19 mouse cellular contexts compared by ENCODE assay signal in genomic region chr4:43634621-43635374, GRCm38 (mm10). TPM values are rescaled to one million over a fixed set of nuclear protein-coding genes. Genes with fewer than 3 reads are reported as not detected.
A peak's percentile ranks its signal among the peaks of the same experiment; 100 is the strongest.
DNase-seq lines count a peak whose midpoint lies in the region; ATAC-seq lines count a peak whose summit lies in the region.
"Had no signal": no experiment of that assay in that cellular context is flagged by ENCODE, and none has a peak within 500 bp of the region (broad histone marks: within the 10 kb centered on the region; RNA-seq: fewer than 3 reads in every experiment).

No protein-coding gene starts in this region.

- no peaks in the 10 kb centered on the region for H3K27me3 ChIP-seq in intestine, embryonic 14.5 days (replicated peaks; ENCODE audit: control insufficient read depth, insufficient read depth, low read length)
- H3K27me3 ChIP-seq in intestine, embryonic 16.5 days (replicated peaks; ENCODE audit: control insufficient read depth, insufficient read depth, low read length): 0 out of 2 replicates have a peak, but pooled peaks cover 3% of the 10 kb centered on the region
- H3K27me3 ChIP-seq in neural tube, embryonic 14.5 days (ENCODE audit: control insufficient read depth, insufficient read depth, low read length): no peaks in the 10 kb centered on the region
- H3K27me3 ChIP-seq: midbrain, embryonic 15.5 days had no signal

- no peak overlapping the region for H3K27ac ChIP-seq in intestine, embryonic 14.5 days (ENCODE audit: low read depth)
- H3K27ac ChIP-seq in intestine, embryonic 16.5 days (ENCODE audit: low read length): no peak overlapping the region
- no peak overlapping the region for H3K27ac ChIP-seq in neural tube, embryonic 14.5 days (ENCODE audit: low read depth, low read length)
- H3K27ac ChIP-seq: embryonic facial prominence, embryonic 12.5 days; liver, embryonic 13.5 days; macrophage; midbrain, embryonic 15.5 days had no signal

- no peaks in the 10 kb centered on the region for H3K36me3 ChIP-seq in intestine, embryonic 14.5 days (ENCODE audit: control insufficient read depth, insufficient read depth, low read length)
- H3K36me3 ChIP-seq in intestine, embryonic 16.5 days (ENCODE audit: control insufficient read depth, insufficient read depth, low read length): no peaks in the 10 kb centered on the region
- H3K36me3 ChIP-seq in neural tube, embryonic 14.5 days (ENCODE audit: control insufficient read depth, insufficient read depth, low read length): no peaks in the 10 kb centered on the region
- H3K36me3 ChIP-seq: embryonic facial prominence, embryonic 12.5 days; liver, embryonic 13.5 days; midbrain, embryonic 15.5 days had no signal

- no peak overlapping the region for H3K4me3 ChIP-seq in intestine, embryonic 14.5 days (ENCODE audit: low read depth, low read length)
- H3K4me3 ChIP-seq in intestine, embryonic 16.5 days (ENCODE audit: low read length): no peak overlapping the region
- no peak overlapping the region for H3K4me3 ChIP-seq in neural tube, embryonic 14.5 days (ENCODE audit: low read depth, low read length)
- H3K4me3 ChIP-seq: embryonic facial prominence, embryonic 12.5 days; liver, embryonic 13.5 days; midbrain, embryonic 15.5 days had no signal

- no peak for ATAC-seq in intestine, embryonic 14.5 days (replicated peaks; ENCODE audit: low FRiP score, low TSS enrichment, low read depth)
- no peak for ATAC-seq in intestine, embryonic 16.5 days
- ATAC-seq in neural tube, embryonic 14.5 days (ENCODE audit: low read depth): no peak
- ATAC-seq: hindbrain, embryonic 16.5 days; midbrain, embryonic 15.5 days had no signal

- H3K9ac ChIP-seq in intestine, embryonic 14.5 days (ENCODE audit: low read length): no peak overlapping the region
- no peak overlapping the region for H3K9ac ChIP-seq in intestine, embryonic 16.5 days (ENCODE audit: low read depth, low read length)
- no peak overlapping the region for H3K9ac ChIP-seq in neural tube, embryonic 14.5 days (replicated peaks; ENCODE audit: low read depth, low read length)
- H3K9ac ChIP-seq: embryonic facial prominence, embryonic 12.5 days; liver, embryonic 13.5 days; midbrain, embryonic 15.5 days had no signal

- 92% methylated on average over 7 of the region's 7 CpGs for WGBS in intestine, embryonic 14.5 days
- 90% methylated on average over 7 of the region's 7 CpGs for WGBS in intestine, embryonic 16.5 days
- WGBS in neural tube, embryonic 14.5 days: 89% methylated on average over 7 of the region's 7 CpGs

- H3K9me3 ChIP-seq in intestine, embryonic 14.5 days (ENCODE audit: control insufficient read depth, low read length): no peaks in the 10 kb centered on the region
- no peaks in the 10 kb centered on the region for H3K9me3 ChIP-seq in intestine, embryonic 16.5 days (ENCODE audit: control insufficient read depth, low read length)
- H3K9me3 ChIP-seq in neural tube, embryonic 14.5 days (ENCODE audit: control insufficient read depth, low read length): no peaks in the 10 kb centered on the region
- H3K9me3 ChIP-seq: embryonic facial prominence, embryonic 12.5 days; liver, embryonic 13.5 days; midbrain, embryonic 15.5 days had no signal

- peak; percentile 1 for DNase-seq in embryo, embryonic 10 days (ENCODE audit: low spot score)
- DNase-seq in embryo, embryonic 11 days: no peak
- peak; percentile 34 for DNase-seq in intestine, embryonic 14.5 days (ENCODE audit: low spot score)
- peak; percentile 1 for DNase-seq in right cerebral cortex, postnatal 25 days
- DNase-seq in right cerebral cortex, postnatal 4 days: no peak
- no peak for DNase-seq in thymus, postnatal 25 days
- DNase-seq: adrenal gland, postnatal 36 days; gastrocnemius, postnatal 25 days; kidney, adult 8-10 months; layer of hippocampus, postnatal 36 days; liver, embryonic 13.5 days; retina, postnatal 1 day had no signal

- peaks cover 24% of the 10 kb centered on the region for H3K4me1 ChIP-seq in intestine, embryonic 14.5 days (replicated peaks; ENCODE audit: control insufficient read depth, insufficient read depth, low read length)
- peaks cover 9% of the 10 kb centered on the region for H3K4me1 ChIP-seq in intestine, embryonic 16.5 days (ENCODE audit: control insufficient read depth, insufficient read depth, low read length)
- peaks cover 29% of the 10 kb centered on the region for H3K4me1 ChIP-seq in neural tube, embryonic 14.5 days (ENCODE audit: control insufficient read depth, insufficient read depth, low read length)

- no peak overlapping the region for H3K4me2 ChIP-seq in intestine, embryonic 14.5 days (ENCODE audit: low read length)
- H3K4me2 ChIP-seq in intestine, embryonic 16.5 days (ENCODE audit: low read depth, low read length): no peak overlapping the region
- H3K4me2 ChIP-seq in neural tube, embryonic 14.5 days (ENCODE audit: low read depth, low read length): peak overlapping the region; percentile 11; the same call in 1 of the 2 replicates
- H3K4me2 ChIP-seq: embryonic facial prominence, embryonic 12.5 days; liver, embryonic 13.5 days; midbrain, embryonic 15.5 days had no signal

RNA-seq across cellular contexts. Expression of gene Npr2, which starts 3.1 kb away (rescaled TPM):
- polyA plus RNA-seq in intestine, embryonic 14.5 days (2014; fragmentation: Nextera tagmentation; extraction: Ambion mirVana): 11.1 and 12.1 TPM in 2 replicates
- polyA plus RNA-seq in intestine, embryonic 16.5 days (2015; fragmentation: Nextera tagmentation; extraction: Ambion mirVana): 4.9 and 6.2 TPM in 2 replicates
- polyA plus RNA-seq in neural tube, embryonic 14.5 days (2014; fragmentation: Nextera tagmentation; extraction: Ambion mirVana): 15.9 and 19.2 TPM in 2 replicates
- polyA plus RNA-seq: macrophage had no signal

RNA-seq across cellular contexts. Expression of gene Spag8, which starts 18.6 kb away (rescaled TPM):
- polyA plus RNA-seq in intestine, embryonic 14.5 days (2014; fragmentation: Nextera tagmentation; extraction: Ambion mirVana): 0.74 and 1.2 TPM in 2 replicates
- 0.60 and 1.3 TPM in 2 replicates for polyA plus RNA-seq in intestine, embryonic 16.5 days (2015; fragmentation: Nextera tagmentation; extraction: Ambion mirVana)
- polyA plus RNA-seq in neural tube, embryonic 14.5 days (2014; fragmentation: Nextera tagmentation; extraction: Ambion mirVana): 2.4 and 4.6 TPM in 2 replicates
- polyA plus RNA-seq: macrophage had no signal

RNA-seq across cellular contexts. Expression of gene Hint2, which starts 21.5 kb away (rescaled TPM):
- 113 and 115 TPM in 2 replicates for polyA plus RNA-seq in intestine, embryonic 14.5 days (2014; fragmentation: Nextera tagmentation; extraction: Ambion mirVana)
- 187 and 208 TPM in 2 replicates for polyA plus RNA-seq in intestine, embryonic 16.5 days (2015; fragmentation: Nextera tagmentation; extraction: Ambion mirVana)
- polyA plus RNA-seq in neural tube, embryonic 14.5 days (2014; fragmentation: Nextera tagmentation; extraction: Ambion mirVana): 67.1 and 73.9 TPM in 2 replicates

RNA-seq across cellular contexts. Expression of gene Tmem8b, which starts 34.0 kb away (rescaled TPM):
- polyA plus RNA-seq in intestine, embryonic 14.5 days (2014; fragmentation: Nextera tagmentation; extraction: Ambion mirVana): 4.2 TPM in 2 replicates
- 3.3 and 3.4 TPM in 2 replicates for polyA plus RNA-seq in intestine, embryonic 16.5 days (2015; fragmentation: Nextera tagmentation; extraction: Ambion mirVana)
- 11.4 and 13.3 TPM in 2 replicates for polyA plus RNA-seq in neural tube, embryonic 14.5 days (2014; fragmentation: Nextera tagmentation; extraction: Ambion mirVana)

RNA-seq across cellular contexts. Expression of gene Fam221b, which starts 34.1 kb away (rescaled TPM):
- 2.9 and 3.9 TPM in 2 replicates for polyA plus RNA-seq in intestine, embryonic 14.5 days (2014; fragmentation: Nextera tagmentation; extraction: Ambion mirVana)
- 1.6 and 2.2 TPM in 2 replicates for polyA plus RNA-seq in intestine, embryonic 16.5 days (2015; fragmentation: Nextera tagmentation; extraction: Ambion mirVana)
- polyA plus RNA-seq in neural tube, embryonic 14.5 days (2014; fragmentation: Nextera tagmentation; extraction: Ambion mirVana): 1.6 and 1.7 TPM in 2 replicates
- polyA plus RNA-seq: spleen, adult 2 months had no signal

Comparison
In these comparisons a context has a peak if more than half of its experiments do, and no peak if none do; other contexts are left out.
1. DNase-seq: peak in embryo, embryonic 10 days (single experiment), intestine, embryonic 14.5 days (single experiment) and right cerebral cortex, postnatal 25 days (single experiment); none in embryo, embryonic 11 days (single experiment), right cerebral cortex, postnatal 4 days (single experiment) and thymus, postnatal 25 days (single experiment).